Mouse (Mus musculus) small intestine, adult 2 months (tissue): Measurements from ENCODE around the gene Cdk10.

Source experiments
- CTCF ChIP-seq: fragments of 200-500 bp; IDR thresholded peaks from 2 replicates; pipeline ENCODE4 v1.5.1; 2012; ENCODE audit warnings: low read depth, mild to moderate bottlenecking, control low read depth, inconsistent platforms, low read length, moderate library complexity, mixed read lengths; ENCODE audit not compliant: insufficient replicate concordance, insufficient read length; ENCODE audit errors: extremely low read depth
- POLR2A ChIP-seq: fragments of 200-500 bp; IDR thresholded peaks from 2 replicates; pipeline ENCODE4 v1.6.1; 2012; ENCODE audit warnings: low read depth, mild to moderate bottlenecking, control low read depth, inconsistent platforms, low read length, moderate library complexity

GRCm38 (mm10) chr8:123245543-123245942 is 20.9 kb downstream of the Cdk10 start:
- TF ChIP-seq CTCF (no peak), POLR2A (no peak)
